Mouse (Mus musculus): ENCODE measurements around the gene Pold1. TPM values are rescaled to one million over a fixed set of nuclear protein-coding genes. Genes with fewer than 3 reads are reported as not detected.
A peak's percentile ranks its signal among the peaks of the same experiment; 100 is the strongest.

Gene Pold1
- polyA plus RNA-seq, 2 experiments, result 37.5 to 46.7 TPM

- DNase-seq (ENCODE audit: low read depth in 3 of 3, low spot score in 3 of 3) (peak; percentile 43 to 54 (median 46)), ATAC-seq (ENCODE audit: insufficient read depth) (no peak)
- Histone ChIP-seq H3K4me1 (replicated peaks; ENCODE audit: control insufficient read depth in 2 of 2, insufficient read depth in 2 of 2, low read length in 1 of 2) (peaks cover 9 to 19% of the 10 kb centered on the region in 2 experiments), H3K4me3 (ENCODE audit: insufficient read depth in 1 of 2, low read depth in 2 of 2, low read length in 2 of 2) (no peak overlapping the region), H3K36me3 (replicated peaks; ENCODE audit: control insufficient read depth, insufficient read depth, low read depth) (no peaks in the 10 kb centered on the region), H3K9me3 (ENCODE audit: control insufficient read depth, low read length) (no peaks in the 10 kb centered on the region), H3K4me2 (ENCODE audit: low read depth) (no peak overlapping the region), H3K27me3 (ENCODE audit: control insufficient read depth, insufficient read depth, low read length) (no peaks in the 10 kb centered on the region), H3K9ac (replicated peaks) (no peak overlapping the region), H3K27ac (no peak overlapping the region)
- peak; percentile 89 for TF ChIP-seq CTCF (IDR thresholded peaks at IDR 0.05; ENCODE audit: low read depth)
- TF ChIP-seq EP300 (IDR thresholded peaks at IDR 0.05; ENCODE audit: low read depth), result no peak
- 26% methylated on average over 5 of the region's 5 CpGs for WGBS (ENCODE audit: insufficient replicate concordance)
Observed at GRCm38 (mm10) chr7:44501563-44502115, 47.0 kb downstream of the Pold1 start.

- WGBS (ENCODE audit: insufficient replicate concordance), result 55% methylated on average over 20 of the region's 20 CpGs
- DNase-seq (ENCODE audit: low read depth in 3 of 3, low spot score in 3 of 3), result no peak
- H3K4me2 ChIP-seq (ENCODE audit: low read depth), result no peak overlapping the region
- no peak for ATAC-seq (ENCODE audit: insufficient read depth)
- no peak overlapping the region for H3K27ac ChIP-seq
- H3K9ac ChIP-seq (replicated peaks), result no peak overlapping the region
- H3K9me3 ChIP-seq (ENCODE audit: control insufficient read depth, low read length), result no peaks in the 10 kb centered on the region
- H3K4me1 ChIP-seq (replicated peaks; ENCODE audit: control insufficient read depth in 2 of 2, insufficient read depth in 2 of 2, low read length in 1 of 2), result peaks cover 16 to 27% of the 10 kb centered on the region in 2 experiments
- no peaks in the 10 kb centered on the region for H3K36me3 ChIP-seq (replicated peaks; ENCODE audit: control insufficient read depth, insufficient read depth, low read depth)
- no peak overlapping the region for H3K4me3 ChIP-seq (ENCODE audit: insufficient read depth in 1 of 2, low read depth in 2 of 2, low read length in 2 of 2)
- TF ChIP-seq CTCF (IDR thresholded peaks at IDR 0.05; ENCODE audit: low read depth) (no peak), EP300 (IDR thresholded peaks at IDR 0.05; ENCODE audit: low read depth) (no peak)
- no peaks in the 10 kb centered on the region for H3K27me3 ChIP-seq (ENCODE audit: control insufficient read depth, insufficient read depth, low read length)
Observed at GRCm38 (mm10) chr7:44500046-44500445, 48.6 kb downstream of the Pold1 start.

- WGBS (ENCODE audit: insufficient replicate concordance), result 48% methylated on average over 1 of the region's 1 CpGs
- TF ChIP-seq EP300 (IDR thresholded peaks at IDR 0.05; ENCODE audit: low read depth) (no peak), CTCF (IDR thresholded peaks at IDR 0.05; ENCODE audit: low read depth) (no peak)
- H3K4me1 ChIP-seq (replicated peaks; ENCODE audit: control insufficient read depth in 2 of 2, insufficient read depth in 2 of 2, low read length in 1 of 2), result peaks cover 22 to 32% of the 10 kb centered on the region in 2 experiments
Observed at GRCm38 (mm10) chr7:44498922-44499321, 49.7 kb downstream of the Pold1 start.

GRCm38 (mm10) chr7:44497361-44498055 lies 51.1 kb downstream of the Pold1 start:
- TF ChIP-seq EP300 (IDR thresholded peaks at IDR 0.05; ENCODE audit: low read depth) (no peak), CTCF (IDR thresholded peaks at IDR 0.05; ENCODE audit: low read depth) (no peak)
- Histone ChIP-seq H3K9me3 (ENCODE audit: control insufficient read depth, low read length) (no peaks in the 10 kb centered on the region), H3K9ac (replicated peaks) (no peak overlapping the region; the same call in 1 of the 2 replicates), H3K4me1 (replicated peaks; ENCODE audit: control insufficient read depth in 2 of 2, insufficient read depth in 2 of 2, low read length in 1 of 2) (peaks cover 22 to 32% of the 10 kb centered on the region in 2 experiments), H3K27me3 (ENCODE audit: control insufficient read depth, insufficient read depth, low read length) (no peaks in the 10 kb centered on the region), H3K4me3 (ENCODE audit: insufficient read depth in 1 of 2, low read depth in 2 of 2, low read length in 2 of 2) (peak overlapping the region in 1 of 2 experiments; percentile 69; a peak in 2 of 4 replicates), H3K36me3 (replicated peaks; ENCODE audit: control insufficient read depth, insufficient read depth, low read depth) (peaks cover 3% of the 10 kb centered on the region; the same call in 1 of the 2 replicates), H3K27ac (peak overlapping the region; percentile 11), H3K4me2 (ENCODE audit: low read depth) (peak overlapping the region; percentile 79)
- ATAC-seq (ENCODE audit: insufficient read depth) (no peak), DNase-seq (ENCODE audit: low read depth in 3 of 3, low spot score in 3 of 3) (no peak)
- WGBS (ENCODE audit: insufficient replicate concordance), result 78% methylated on average over 10 of the region's 10 CpGs

More at GRCm38 (mm10) chr7:44498922-44499321, 49.7 kb downstream of the Pold1 start:
- H3K4me3 ChIP-seq (ENCODE audit: insufficient read depth in 1 of 2, low read depth in 2 of 2, low read length in 2 of 2), result no peak overlapping the region
- H3K36me3 ChIP-seq (replicated peaks; ENCODE audit: control insufficient read depth, insufficient read depth, low read depth), result no peaks in the 10 kb centered on the region; the same call in 1 of the 2 replicates
- no peak for ATAC-seq (ENCODE audit: insufficient read depth)
- H3K9ac ChIP-seq (replicated peaks), result no peak overlapping the region
- no peak for DNase-seq (ENCODE audit: low read depth in 3 of 3, low spot score in 3 of 3)
- H3K27me3 ChIP-seq (ENCODE audit: control insufficient read depth, insufficient read depth, low read length), result no peaks in the 10 kb centered on the region
- H3K9me3 ChIP-seq (ENCODE audit: control insufficient read depth, low read length), result no peaks in the 10 kb centered on the region
- no peak overlapping the region for H3K27ac ChIP-seq
- H3K4me2 ChIP-seq (ENCODE audit: low read depth), result no peak overlapping the region

- peak; percentile 67 for ATAC-seq (ENCODE audit: insufficient read depth)
- Histone ChIP-seq H3K27me3 (ENCODE audit: control insufficient read depth, insufficient read depth, low read length) (no peaks in the 10 kb centered on the region), H3K4me3 (ENCODE audit: insufficient read depth in 1 of 2, low read depth in 2 of 2, low read length in 2 of 2) (peak overlapping the region; percentile 63 to 69), H3K4me1 (replicated peaks; ENCODE audit: control insufficient read depth in 2 of 2, insufficient read depth in 2 of 2, low read length in 1 of 2) (peaks cover 22 to 32% of the 10 kb centered on the region in 2 experiments), H3K36me3 (replicated peaks; ENCODE audit: control insufficient read depth, insufficient read depth, low read depth) (peaks cover 3% of the 10 kb centered on the region; the same call in 1 of the 2 replicates), H3K9me3 (ENCODE audit: control insufficient read depth, low read length) (no peaks in the 10 kb centered on the region), H3K27ac (peak overlapping the region; percentile 75), H3K9ac (replicated peaks) (peak overlapping the region; percentile 67), H3K4me2 (ENCODE audit: low read depth) (peak overlapping the region; percentile 79)
- WGBS (ENCODE audit: insufficient replicate concordance), result 1% methylated on average over 26 of the region's 26 CpGs
- no peak for TF ChIP-seq EP300 (IDR thresholded peaks at IDR 0.05; ENCODE audit: low read depth)
- TF ChIP-seq CTCF (IDR thresholded peaks at IDR 0.05; ENCODE audit: low read depth), result peak; percentile 63
- DNase-seq (ENCODE audit: low read depth in 3 of 3, low spot score in 3 of 3), result no peak
Observed at GRCm38 (mm10) chr7:44496771-44497109, 51.9 kb downstream of the Pold1 start.
